Comparison of ENCODE assay signal across 12 mouse cellular contexts in the genomic region with DNA sequence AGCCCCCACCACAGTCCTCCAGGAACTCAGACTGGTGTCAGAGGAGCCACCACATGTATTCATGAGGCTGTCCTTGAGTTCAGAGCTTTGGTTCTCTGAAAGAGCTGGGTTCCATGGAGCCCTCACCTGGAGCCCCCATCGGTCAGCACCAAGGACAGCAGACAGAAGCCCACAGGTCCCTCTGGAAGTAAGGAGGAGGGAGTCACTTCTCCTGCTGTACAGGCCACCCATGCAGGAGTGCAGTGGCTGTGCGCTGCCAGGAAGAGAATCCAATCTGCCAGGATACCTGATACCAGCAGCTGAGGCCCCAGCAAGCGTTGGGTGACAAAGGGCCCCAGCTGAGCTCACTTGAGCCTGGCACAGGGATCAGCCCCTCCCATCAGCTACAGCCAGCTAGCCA.
A peak's percentile ranks its signal among the peaks of the same experiment; 100 is the strongest.
DNase-seq lines count a peak whose midpoint lies in the region; ATAC-seq and TF ChIP-seq lines count a peak whose summit lies in the region.
"Had no signal": no experiment of that assay in that cellular context is flagged by ENCODE, and none has a peak within 500 bp of the region (broad histone marks: within the 10 kb centered on the region; RNA-seq: fewer than 3 reads in every experiment).

No protein-coding gene starts in this region.

- H3K4me3 ChIP-seq in forebrain, embryonic 11.5 days (ENCODE audit: low read depth, low read length): no peak overlapping the region
- H3K4me3 ChIP-seq in forebrain, embryonic 14.5 days (ENCODE audit: low read depth, low read length): no peak overlapping the region
- no peak overlapping the region for H3K4me3 ChIP-seq in liver, postnatal 0 days (ENCODE audit: low read depth, low read length)
- no peak overlapping the region for H3K4me3 ChIP-seq in myocyte
- H3K4me3 ChIP-seq: neural tube, embryonic 13.5 days had no signal

- 6% methylated on average over 3 of the region's 3 CpGs for WGBS in forebrain, embryonic 11.5 days
- WGBS in forebrain, embryonic 14.5 days: 10% methylated on average over 3 of the region's 3 CpGs
- 19% methylated on average over 3 of the region's 3 CpGs for WGBS in liver, postnatal 0 days (ENCODE audit: insufficient replicate concordance)

- H3K79me2 ChIP-seq in myocyte (ENCODE audit: control insufficient read depth, insufficient read depth): no peaks in the 10 kb centered on the region

- H3K27me3 ChIP-seq in forebrain, embryonic 11.5 days (ENCODE audit: control insufficient read depth, insufficient read depth, low read length): no peaks in the 10 kb centered on the region
- no peaks in the 10 kb centered on the region for H3K27me3 ChIP-seq in forebrain, embryonic 14.5 days (replicated peaks; ENCODE audit: control insufficient read depth, insufficient read depth, low read length)
- H3K27me3 ChIP-seq in liver, postnatal 0 days (ENCODE audit: insufficient read depth, low read length): no peaks in the 10 kb centered on the region
- no peaks in the 10 kb centered on the region for H3K27me3 ChIP-seq in myocyte (ENCODE audit: control insufficient read depth, insufficient read depth, insufficient read length)
- H3K27me3 ChIP-seq: neural tube, embryonic 13.5 days had no signal

- no peak overlapping the region for H3K27ac ChIP-seq in forebrain, embryonic 11.5 days (ENCODE audit: low read depth, low read length)
- H3K27ac ChIP-seq in forebrain, embryonic 14.5 days (ENCODE audit: low read depth, low read length): no peak overlapping the region
- no peak overlapping the region for H3K27ac ChIP-seq in liver, postnatal 0 days (ENCODE audit: low read depth)
- H3K27ac ChIP-seq: neural tube, embryonic 13.5 days had no signal

- no peak for TF ChIP-seq POLR2A in myocyte (IDR thresholded peaks at IDR 0.05; ENCODE audit: insufficient read length, low read depth)

- ATAC-seq in forebrain, embryonic 11.5 days (replicated peaks; ENCODE audit: low FRiP score): no peak
- ATAC-seq in forebrain, embryonic 14.5 days: no peak
- no peak for ATAC-seq in liver, postnatal 0 days
- ATAC-seq: inflammation-experienced regulatory T-cells, adult 6 months had no signal

- peak; percentile 63 for DNase-seq in forebrain, embryonic 11.5 days (ENCODE audit: low spot score)
- no peak for DNase-seq in forebrain, embryonic 14.5 days (ENCODE audit: low spot score)
- DNase-seq in liver: peak; percentile 15
- no peak for DNase-seq in liver, postnatal 0 days
- peak; percentile 66 for DNase-seq in embryo, embryonic 10.5 days (ENCODE audit: low spot score)
- no peak for DNase-seq in frontal cortex, postnatal 14 days (ENCODE audit: low spot score in 2 of 2)
- DNase-seq in layer of hippocampus, adult 11-12 months (ENCODE audit: low spot score): no peak
- DNase-seq: adrenal gland, postnatal 25 days; cerebellum, adult 11-12 months had no signal

- no peaks in the 10 kb centered on the region for H3K9me3 ChIP-seq in forebrain, embryonic 11.5 days (ENCODE audit: control insufficient read depth, low read length)
- no peaks in the 10 kb centered on the region for H3K9me3 ChIP-seq in forebrain, embryonic 14.5 days (replicated peaks; ENCODE audit: control insufficient read depth, low read length)
- H3K9me3 ChIP-seq in liver, postnatal 0 days (ENCODE audit: low read length): no peaks in the 10 kb centered on the region
- H3K9me3 ChIP-seq: neural tube, embryonic 13.5 days had no signal

- no peak overlapping the region for H3K9ac ChIP-seq in forebrain, embryonic 11.5 days (ENCODE audit: low read length)
- no peak overlapping the region for H3K9ac ChIP-seq in forebrain, embryonic 14.5 days (ENCODE audit: low read length)
- no peak overlapping the region for H3K9ac ChIP-seq in liver, postnatal 0 days (replicated peaks)
- H3K9ac ChIP-seq: neural tube, embryonic 13.5 days had no signal

- no peak overlapping the region for H3ac ChIP-seq in myocyte (ENCODE audit: control insufficient read depth, insufficient read length)

- no peak for TF ChIP-seq CTCF in liver, postnatal 0 days (IDR thresholded peaks at IDR 0.05; ENCODE audit: low read depth)

- no peaks in the 10 kb centered on the region for H3K4me1 ChIP-seq in forebrain, embryonic 11.5 days (replicated peaks; ENCODE audit: control insufficient read depth, insufficient read depth, low read length)
- H3K4me1 ChIP-seq in forebrain, embryonic 14.5 days (ENCODE audit: control insufficient read depth, insufficient read depth, low read length): no peaks in the 10 kb centered on the region
- no peaks in the 10 kb centered on the region for H3K4me1 ChIP-seq in liver, postnatal 0 days (ENCODE audit: insufficient read depth)

- H3K36me3 ChIP-seq in forebrain, embryonic 11.5 days (ENCODE audit: control insufficient read depth, insufficient read depth, low read length): no peaks in the 10 kb centered on the region
- H3K36me3 ChIP-seq in forebrain, embryonic 14.5 days (ENCODE audit: control insufficient read depth, insufficient read depth, low read length): peaks cover 8% of the 10 kb centered on the region; the same call in 1 of the 2 replicates
- no peaks in the 10 kb centered on the region for H3K36me3 ChIP-seq in liver, postnatal 0 days (replicated peaks; ENCODE audit: insufficient read depth, low read length)
- no peaks in the 10 kb centered on the region for H3K36me3 ChIP-seq in myocyte (ENCODE audit: control insufficient read depth, insufficient read depth)

- TF ChIP-seq EP300 in liver, postnatal 0 days (IDR thresholded peaks at IDR 0.05; ENCODE audit: low read depth): no peak

- no peak overlapping the region for H3K4me2 ChIP-seq in forebrain, embryonic 11.5 days (ENCODE audit: low read depth, low read length, severe bottlenecking)
- H3K4me2 ChIP-seq in forebrain, embryonic 14.5 days (ENCODE audit: low read length): no peak overlapping the region
- no peak overlapping the region for H3K4me2 ChIP-seq in liver, postnatal 0 days (ENCODE audit: low read depth, low read length)
- no peak overlapping the region for H3K4me2 ChIP-seq in myocyte (ENCODE audit: low read depth)
- H3K4me2 ChIP-seq: neural tube, embryonic 13.5 days had no signal

TF ChIP-seq in myocyte, 11 proteins besides CTCF, POLR2A, EP300 and RAD21:
- TF ChIP-seq REST (IDR thresholded peaks at IDR 0.05; ENCODE audit: insufficient read depth, insufficient read length): peak; percentile 62
- TF ChIP-seq MAX (IDR thresholded peaks at IDR 0.05; ENCODE audit: low read depth): no peak

Comparison
In these comparisons a context has a peak if more than half of its experiments do, and no peak if none do; other contexts are left out.
1. DNase-seq: peak in forebrain, embryonic 11.5 days (single experiment), liver (single experiment) and embryo, embryonic 10.5 days (single experiment); none in forebrain, embryonic 14.5 days (single experiment), liver, postnatal 0 days (single experiment), frontal cortex, postnatal 14 days (0 of 2) and layer of hippocampus, adult 11-12 months (single experiment).